Mouse (Mus musculus): ENCODE results near the gene Rps6ka4.

The Rps6ka4 gene

GRCm38 (mm10) chr19:6840475-6841291 lies at the start of gene Rps6ka4:
Rps6ka4 (minus strand) TSS chr19:6840636.
- DNase-seq (ENCODE audit: low read depth, low spot score) = peak; percentile 67

- no peak for DNase-seq (ENCODE audit: low read depth, low spot score)
These were observed 37.5 kb upstream of the Rps6ka4 start for GRCm38 (mm10) chr19:6877965-6878364.

GRCm38 (mm10) chr19:6876799-6877198 lies 36.4 kb upstream of the Rps6ka4 start:
- DNase-seq (ENCODE audit: low read depth, low spot score) = no peak

- DNase-seq (ENCODE audit: low read depth, low spot score) = no peak
These were observed 35.4 kb upstream of the Rps6ka4 start for GRCm38 (mm10) chr19:6875834-6876233.

- DNase-seq (ENCODE audit: low read depth, low spot score) = no peak
These were observed 33.8 kb upstream of the Rps6ka4 start for GRCm38 (mm10) chr19:6874257-6874656.

GRCm38 (mm10) chr19:6872701-6873100 lies 32.3 kb upstream of the Rps6ka4 start:
- peak; percentile 50 for DNase-seq (ENCODE audit: low read depth, low spot score)

GRCm38 (mm10) chr19:6871574-6872271 lies 31.3 kb upstream of the Rps6ka4 start:
- peak; percentile 82 for DNase-seq (ENCODE audit: low read depth, low spot score)

GRCm38 (mm10) chr19:6869355-6869754 lies 28.9 kb upstream of the Rps6ka4 start:
- peak; percentile 80 for DNase-seq (ENCODE audit: low read depth, low spot score)

GRCm38 (mm10) chr19:6861451-6861850 lies 21.0 kb upstream of the Rps6ka4 start:
- DNase-seq (ENCODE audit: low read depth, low spot score) = no peak

- DNase-seq (ENCODE audit: low read depth, low spot score) = peak; percentile 87
These were observed 20.3 kb upstream of the Rps6ka4 start for GRCm38 (mm10) chr19:6860706-6861105.

GRCm38 (mm10) chr19:6859971-6860370 lies 19.5 kb upstream of the Rps6ka4 start:
- peak; percentile 52 for DNase-seq (ENCODE audit: low read depth, low spot score)

GRCm38 (mm10) chr19:6859032-6859651 lies 18.7 kb upstream of the Rps6ka4 start:
- DNase-seq (ENCODE audit: low read depth, low spot score) = peak; percentile 77

- peak; percentile 98 for DNase-seq (ENCODE audit: low read depth, low spot score)
These were observed 17.6 kb upstream of the Rps6ka4 start, which contains the start of gene Ccdc88b for GRCm38 (mm10) chr19:6858031-6858430. Ccdc88b (minus strand) TSS chr19:6858211.

- peak; percentile 93 for DNase-seq (ENCODE audit: low read depth, low spot score)
These were observed 17.1 kb upstream of the Rps6ka4 start for GRCm38 (mm10) chr19:6857391-6858005.

- peak; percentile 89 for DNase-seq (ENCODE audit: low read depth, low spot score)
These were observed 16.5 kb upstream of the Rps6ka4 start for GRCm38 (mm10) chr19:6857003-6857360.

- peak; percentile 88 for DNase-seq (ENCODE audit: low read depth, low spot score)
These were observed 16.0 kb upstream of the Rps6ka4 start for GRCm38 (mm10) chr19:6856281-6857002.

- DNase-seq (ENCODE audit: low read depth, low spot score) = peak; percentile 91
These were observed 15.0 kb upstream of the Rps6ka4 start for GRCm38 (mm10) chr19:6855225-6856031.

- no peak for DNase-seq (ENCODE audit: low read depth, low spot score)
These were observed 14.2 kb upstream of the Rps6ka4 start for GRCm38 (mm10) chr19:6854658-6855057.

- no peak for DNase-seq (ENCODE audit: low read depth, low spot score)
These were observed 13.5 kb upstream of the Rps6ka4 start for GRCm38 (mm10) chr19:6853903-6854302.

Data from A20 (cell line).